ENCODE assay signal across 32 mouse cellular contexts in genomic region chr4:153387478-153387877, GRCm38 (mm10).
A peak's percentile ranks its signal among the peaks of the same experiment; 100 is the strongest.
DNase-seq lines count a peak whose midpoint lies in the region; ATAC-seq and TF ChIP-seq lines count a peak whose summit lies in the region.
"Had no signal": no experiment of that assay in that cellular context is flagged by ENCODE, and none has a peak within 500 bp of the region (broad histone marks: within the 10 kb centered on the region; RNA-seq: fewer than 3 reads in every experiment).

No protein-coding gene starts in this region.

- no peak overlapping the region for H3K4me2 ChIP-seq in hindbrain, postnatal 0 days (ENCODE audit: low read depth, low read length)
- H3K4me2 ChIP-seq in hindbrain, embryonic 16.5 days (ENCODE audit: low read length): no peak overlapping the region
- H3K4me2 ChIP-seq: embryonic facial prominence, embryonic 15.5 days; forebrain, embryonic 13.5 days; limb, embryonic 15.5 days; midbrain, embryonic 13.5 days; neural tube, embryonic 15.5 days; stomach, embryonic 15.5 days had no signal

- no peak overlapping the region for H3K27ac ChIP-seq in hindbrain, postnatal 0 days
- no peak overlapping the region for H3K27ac ChIP-seq in hindbrain, embryonic 16.5 days (ENCODE audit: low read depth, low read length)
- H3K27ac ChIP-seq: embryonic facial prominence, embryonic 10.5 days; embryonic facial prominence, embryonic 15.5 days; forebrain, embryonic 13.5 days; hindbrain, embryonic 10.5 days; kidney, postnatal 0 days; limb, embryonic 10.5 days; limb, embryonic 15.5 days; liver, embryonic 14.5 days; macrophage; midbrain, embryonic 13.5 days; neural tube, embryonic 15.5 days; stomach, embryonic 15.5 days had no signal

- TF ChIP-seq CTCF in hindbrain, postnatal 0 days (IDR thresholded peaks at IDR 0.05; ENCODE audit: low read depth): no peak
- no peak for TF ChIP-seq CTCF in brain, embryonic 14.5 days (IDR thresholded peaks at IDR 0.05; ENCODE audit: borderline replicate concordance, extremely low read depth, insufficient read depth, insufficient read length)

- no peaks in the 10 kb centered on the region for H3K27me3 ChIP-seq in hindbrain, postnatal 0 days (ENCODE audit: insufficient read depth, low read length)
- H3K27me3 ChIP-seq in hindbrain, embryonic 16.5 days (replicated peaks; ENCODE audit: control insufficient read depth, insufficient read depth, low read length): no peaks in the 10 kb centered on the region
- H3K27me3 ChIP-seq: CH12.LX; embryonic facial prominence, embryonic 15.5 days; forebrain, embryonic 13.5 days; limb, embryonic 15.5 days; midbrain, embryonic 13.5 days; neural tube, embryonic 15.5 days; stomach, embryonic 15.5 days had no signal

- H3K4me1 ChIP-seq in hindbrain, postnatal 0 days (ENCODE audit: insufficient read depth, low read length): no peaks in the 10 kb centered on the region
- H3K4me1 ChIP-seq in hindbrain, embryonic 16.5 days (ENCODE audit: control insufficient read depth, insufficient read depth, low read depth, low read length): no peaks in the 10 kb centered on the region
- H3K4me1 ChIP-seq: embryonic facial prominence, embryonic 10.5 days; embryonic facial prominence, embryonic 15.5 days; hindbrain, embryonic 10.5 days; limb, embryonic 10.5 days; limb, embryonic 15.5 days; stomach, embryonic 15.5 days had no signal

- ATAC-seq in hindbrain, postnatal 0 days: no peak
- no peak for ATAC-seq in hindbrain, embryonic 16.5 days
- ATAC-seq in frontal cortex, adult (ENCODE audit: low TSS enrichment): no peak
- ATAC-seq: activated CD4-positive, CD25-positive, alpha-beta regulatory T cell, adult 4 months; forebrain, embryonic 13.5 days; intestine, embryonic 16.5 days; midbrain, embryonic 13.5 days had no signal

- WGBS in hindbrain, postnatal 0 days: 67% methylated on average over 12 of the region's 12 CpGs
- 78% methylated on average over 12 of the region's 12 CpGs for WGBS in hindbrain, embryonic 16.5 days

- no peaks in the 10 kb centered on the region for H3K36me3 ChIP-seq in hindbrain, postnatal 0 days (ENCODE audit: insufficient read depth, low read length)
- no peaks in the 10 kb centered on the region for H3K36me3 ChIP-seq in hindbrain, embryonic 16.5 days (ENCODE audit: control insufficient read depth, insufficient read depth, low read length)
- H3K36me3 ChIP-seq: embryonic facial prominence, embryonic 10.5 days; embryonic facial prominence, embryonic 15.5 days; limb, embryonic 10.5 days; limb, embryonic 15.5 days; stomach, embryonic 15.5 days had no signal

- H3K9me3 ChIP-seq in hindbrain, postnatal 0 days (ENCODE audit: low read length): no peaks in the 10 kb centered on the region
- no peaks in the 10 kb centered on the region for H3K9me3 ChIP-seq in hindbrain, embryonic 16.5 days (ENCODE audit: control insufficient read depth, low read length)
- H3K9me3 ChIP-seq: embryonic facial prominence, embryonic 15.5 days; forebrain, embryonic 13.5 days; limb, embryonic 10.5 days; limb, embryonic 15.5 days; midbrain, embryonic 13.5 days; stomach, embryonic 15.5 days had no signal

- H3K9ac ChIP-seq in hindbrain, postnatal 0 days (replicated peaks; ENCODE audit: low read length): no peak overlapping the region
- no peak overlapping the region for H3K9ac ChIP-seq in hindbrain, embryonic 16.5 days (ENCODE audit: low read depth, low read length)
- H3K9ac ChIP-seq: embryonic facial prominence, embryonic 15.5 days; forebrain, embryonic 13.5 days; limb, embryonic 15.5 days; liver, embryonic 14.5 days; midbrain, embryonic 13.5 days; neural tube, embryonic 15.5 days; stomach, embryonic 15.5 days had no signal

- no peak overlapping the region for H3K4me3 ChIP-seq in hindbrain, postnatal 0 days (ENCODE audit: low read length)
- no peak overlapping the region for H3K4me3 ChIP-seq in hindbrain, embryonic 16.5 days (ENCODE audit: low read length)
- H3K4me3 ChIP-seq: embryonic facial prominence, embryonic 10.5 days; embryonic facial prominence, embryonic 15.5 days; forebrain, embryonic 13.5 days; hindbrain, embryonic 10.5 days; limb, embryonic 10.5 days; limb, embryonic 15.5 days; midbrain, embryonic 13.5 days; neural tube, embryonic 15.5 days; stomach, embryonic 15.5 days had no signal

- DNase-seq in hindbrain, postnatal 0 days (ENCODE audit: low spot score): peak; percentile 28
- DNase-seq in brain, adult 2 months (ENCODE audit: low read depth, low spot score): peak; percentile 44
- DNase-seq in brain, embryonic 14.5 days (ENCODE audit: low read depth): peak; percentile 72
- DNase-seq in layer of hippocampus, postnatal 14 days (ENCODE audit: low spot score in 2 of 2): peak; percentile 35 to 67
- DNase-seq: adrenal gland, adult 2 months; B cell, adult 2 months; cerebellum, adult 11 months; cerebellum, adult 9-11 months; gastrocnemius, postnatal 10 days; heart, postnatal 14 days; kidney, adult 8-10 months; kidney, postnatal 4 days; lung, adult 2 months; lung, postnatal 10 days; right cerebral cortex, postnatal 25 days had no signal

- no peak for TF ChIP-seq POLR2A in brain, embryonic 14.5 days (IDR thresholded peaks at IDR 0.05; ENCODE audit: borderline replicate concordance, extremely low read depth, insufficient read depth, insufficient read length, poor library complexity, severe bottlenecking)
